Mouse (Mus musculus) forebrain, embryonic 11.5 days (tissue): ENCODE measurements at regions not wholly inside any gene's neighbourhood (a gene's known extent, or its start where the extent isn't known, plus 50 kb on each side); places are given as distances from the start of the nearest gene placed in this dataset.

Experiments
- ATAC-seq: fragments of 200-750 bp; cut with Nextera tagmentation; replicated peaks from 2 replicates; pipeline ENCODE4 v1.8.0; 2017; ENCODE audit warnings: moderate TSS enrichment; ENCODE audit not compliant: low FRiP score
- DNase-seq: peaks from one replicate; pipeline ENCODE4 v3.0.0-alpha.2; 2017; ENCODE audit warnings: low spot score
- H3K27ac ChIP-seq: fragments of 300-500 bp; sonication (generic); 2 replicates; pipeline ENCODE4 v1.5.1; 2014; ENCODE audit warnings: low read depth, low read length
- H3K27me3 ChIP-seq: fragments of 300-500 bp; sonication (generic); 2 replicates; pipeline ENCODE4 v1.6.1; 2014; ENCODE audit warnings: mild to moderate bottlenecking, low read length, mixed read lengths; ENCODE audit not compliant: control insufficient read depth, insufficient read depth
- H3K36me3 ChIP-seq: fragments of 300-500 bp; sonication (generic); 2 replicates; pipeline ENCODE4 v1.6.1; 2014; ENCODE audit warnings: mild to moderate bottlenecking, low read length, moderate library complexity, mixed read lengths; ENCODE audit not compliant: control insufficient read depth, insufficient read depth
- H3K4me1 ChIP-seq: fragments of 300-500 bp; sonication (generic); replicated peaks from 2 replicates; pipeline ENCODE4 v1.6.1; 2014; ENCODE audit warnings: low read length, mixed read lengths; ENCODE audit not compliant: control insufficient read depth, insufficient read depth
- H3K4me2 ChIP-seq: fragments of 300-500 bp; sonication (generic); 2 replicates; pipeline ENCODE4 v1.6.1; 2014; ENCODE audit warnings: low read depth, mild to moderate bottlenecking, low read length, moderate library complexity, mixed read lengths; ENCODE audit not compliant: severe bottlenecking
- H3K4me3 ChIP-seq: fragments of 300-500 bp; sonication (generic); 2 replicates; pipeline ENCODE4 v1.5.1; 2014; ENCODE audit warnings: low read depth, low read length
- H3K9ac ChIP-seq: fragments of 300-500 bp; sonication (generic); 2 replicates; pipeline ENCODE4 v1.6.1; 2014; ENCODE audit warnings: low read length
- H3K9me3 ChIP-seq: fragments of 300-500 bp; sonication (generic); 2 replicates; pipeline ENCODE4 v1.6.1; 2016; ENCODE audit warnings: low read length, mixed read lengths; ENCODE audit not compliant: control insufficient read depth
- WGBS: fragments of 180-500 bp; shearing (Covaris S2); extraction: QIAGEN DNeasy Blood & Tissue Kit; methylation state at CpG from one replicate; pipeline ENCODE4 v1.1.7; 2014; 5-methylcytosine and 5-hydroxymethylcytosine counted together

DNA sequence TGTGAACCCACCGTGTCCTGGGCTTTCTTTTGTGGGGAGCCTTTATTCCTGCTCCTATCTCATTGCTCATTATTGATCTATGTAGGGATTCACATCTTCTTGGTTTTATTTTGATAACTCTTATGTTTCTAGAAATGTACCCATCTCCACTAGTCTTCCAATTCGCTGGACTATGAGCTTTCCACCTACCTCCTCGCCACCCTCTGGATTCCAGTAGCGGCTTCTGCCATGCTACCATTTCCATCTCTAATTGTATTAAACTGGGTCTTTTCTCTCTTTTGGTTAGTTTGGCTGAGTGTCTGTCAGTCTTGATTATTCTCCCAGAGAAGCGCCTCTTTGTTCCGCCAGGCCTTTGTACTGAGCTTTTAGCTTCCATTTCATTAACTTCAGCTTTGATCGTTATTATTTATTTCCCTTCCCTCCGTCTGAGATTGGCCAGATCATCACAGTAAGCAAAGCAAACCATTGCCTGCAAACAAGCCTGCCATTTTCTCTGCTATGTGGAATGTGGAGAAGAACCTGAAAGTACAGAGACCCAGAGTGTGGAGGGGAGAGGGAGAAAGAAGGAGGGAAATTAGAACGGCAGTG is 213.2 kb upstream of the Pabpc6 start:
- Histone ChIP-seq H3K4me2 (no peak overlapping the region), H3K4me1 (peaks cover 7% of the 10 kb centered on the region; the same call in 1 of the 2 replicates), H3K9ac (no peak overlapping the region), H3K36me3 (no peaks in the 10 kb centered on the region), H3K27ac (no peak overlapping the region), H3K27me3 (no peaks in the 10 kb centered on the region), H3K4me3 (no peak overlapping the region), H3K9me3 (no peaks in the 10 kb centered on the region)
- ATAC-seq (no peak), DNase-seq (peak; percentile 47)
- 19% methylated on average over 9 of the region's 9 CpGs for WGBS

DNA sequence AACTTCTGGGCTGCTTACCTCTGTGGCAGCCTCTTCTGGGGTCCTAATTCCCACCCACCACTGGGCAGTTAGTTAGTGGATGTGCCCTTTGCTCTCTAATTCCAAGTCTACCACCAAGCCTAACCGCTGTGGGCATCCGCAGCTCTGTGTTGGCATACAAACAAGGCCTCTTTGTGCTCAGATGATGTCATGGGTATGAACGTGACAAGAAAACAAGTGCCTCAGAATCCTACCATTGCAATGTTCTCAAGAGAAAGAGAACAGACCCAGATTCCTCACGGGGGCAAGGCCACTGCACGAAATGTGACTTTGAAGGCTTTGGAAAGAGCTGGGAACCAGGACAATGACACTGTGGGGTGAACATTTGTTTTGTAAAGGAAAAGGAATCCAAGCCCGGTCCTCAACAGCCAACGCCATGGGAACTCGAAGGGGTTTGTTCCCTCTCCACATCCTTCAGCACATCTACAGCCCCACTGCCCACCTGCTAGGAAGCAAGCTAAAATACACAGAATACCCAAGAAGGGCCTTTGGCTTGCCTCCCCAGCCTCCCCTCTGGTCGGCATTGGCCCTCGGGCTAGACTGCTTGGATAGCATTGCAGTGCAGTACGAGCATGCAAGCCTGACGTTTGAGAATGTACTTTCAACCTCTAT is 210.2 kb upstream of the Pabpc6 start:
- no peaks in the 10 kb centered on the region for H3K27me3 ChIP-seq
- ATAC-seq = peak; percentile 86

DNA sequence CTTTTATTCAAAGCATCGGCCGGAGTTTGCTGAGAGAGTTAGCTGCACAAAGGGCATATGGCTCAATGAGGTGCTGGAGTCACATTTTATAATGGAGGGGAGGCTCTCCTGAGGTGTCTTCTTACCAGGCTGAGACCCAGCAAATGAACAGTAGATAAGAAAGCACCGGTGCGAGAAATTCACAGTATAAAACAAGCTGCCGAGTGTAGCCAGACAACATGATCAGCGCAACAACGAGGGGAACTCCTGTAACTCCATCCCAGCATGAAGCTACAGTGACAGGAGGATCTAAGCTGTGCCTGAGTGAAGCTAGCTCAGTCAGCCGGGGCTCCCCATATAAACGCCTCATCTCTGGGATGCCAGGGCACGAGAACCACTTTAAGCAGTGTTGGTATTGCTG is 204.2 kb upstream of the Pabpc6 start:
- ATAC-seq (no peak), DNase-seq (no peak)
- Histone ChIP-seq H3K4me3 (no peak overlapping the region), H3K9ac (no peak overlapping the region), H3K9me3 (no peaks in the 10 kb centered on the region), H3K36me3 (no peaks in the 10 kb centered on the region), H3K27ac (no peak overlapping the region), H3K27me3 (no peaks in the 10 kb centered on the region), H3K4me2 (no peak overlapping the region), H3K4me1 (no peaks in the 10 kb centered on the region)
- 67% methylated on average over 10 of the region's 10 CpGs for WGBS

More for the DNA sequence above, 210.2 kb upstream of the Pabpc6 start:
- WGBS = 48% methylated on average over 12 of the region's 12 CpGs
- Histone ChIP-seq H3K4me1 (peaks cover 7% of the 10 kb centered on the region; the same call in 1 of the 2 replicates), H3K4me2 (no peak overlapping the region), H3K27ac (peak overlapping the region; percentile 71), H3K9me3 (no peaks in the 10 kb centered on the region), H3K36me3 (no peaks in the 10 kb centered on the region), H3K4me3 (no peak overlapping the region), H3K9ac (no peak overlapping the region)
- DNase-seq = no peak

DNA sequence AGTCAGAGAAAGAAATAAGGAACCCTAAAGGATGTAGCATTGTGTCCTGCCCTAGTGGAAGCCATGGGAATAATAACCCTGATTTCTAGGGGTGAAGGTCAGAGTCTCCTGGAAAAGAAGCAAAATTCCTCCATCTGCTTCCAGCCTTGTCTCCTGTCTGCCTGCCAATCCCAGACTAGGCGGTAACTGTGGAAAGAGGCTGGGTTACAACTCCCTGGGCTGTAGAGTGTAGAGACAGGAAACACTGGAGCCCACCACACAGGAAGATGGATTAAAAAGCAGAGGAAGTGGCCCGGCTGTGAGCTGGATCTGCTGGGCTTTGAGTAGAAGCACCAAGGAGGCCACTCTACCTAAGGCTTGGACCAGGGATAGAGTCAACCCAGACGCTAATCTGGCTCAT is 200.7 kb upstream of the Pabpc6 start:
- Histone ChIP-seq H3K4me3 (no peak overlapping the region), H3K27me3 (no peaks in the 10 kb centered on the region), H3K36me3 (no peaks in the 10 kb centered on the region), H3K9me3 (no peaks in the 10 kb centered on the region), H3K9ac (no peak overlapping the region), H3K4me2 (no peak overlapping the region), H3K4me1 (no peaks in the 10 kb centered on the region), H3K27ac (no peak overlapping the region)
- no peak for ATAC-seq
- 85% methylated on average over 3 of the region's 3 CpGs for WGBS
- no peak for DNase-seq

DNA sequence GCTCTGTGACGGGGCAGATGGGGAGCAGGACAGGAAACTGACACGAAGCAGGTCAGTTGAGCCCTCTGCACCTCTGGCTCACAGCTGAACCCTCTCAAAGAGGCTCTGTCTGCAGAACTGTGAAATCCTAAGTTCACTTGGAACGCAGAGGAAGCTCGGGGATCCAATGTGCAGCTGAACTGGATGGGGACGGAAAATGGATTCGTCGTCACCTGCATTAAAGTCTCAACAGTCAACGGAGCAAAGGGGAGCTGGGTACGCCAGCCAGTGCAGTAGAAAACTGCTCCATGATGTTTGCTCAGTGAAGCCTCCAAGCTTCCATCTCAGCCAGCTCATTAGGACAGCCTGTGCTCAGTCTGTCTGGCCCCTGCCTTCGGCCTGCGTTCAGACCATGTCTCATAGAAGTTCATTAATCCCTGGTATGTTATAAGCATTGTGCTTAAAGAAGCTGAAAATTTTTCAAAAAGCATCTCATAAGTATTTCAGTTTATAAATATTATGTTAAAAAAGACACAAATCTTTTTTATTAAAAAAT is 199.3 kb upstream of the Pabpc6 start:
- DNase-seq (no peak), ATAC-seq (no peak)
- Histone ChIP-seq H3K9me3 (no peaks in the 10 kb centered on the region), H3K4me3 (no peak overlapping the region), H3K9ac (no peak overlapping the region), H3K27me3 (no peaks in the 10 kb centered on the region), H3K4me1 (no peaks in the 10 kb centered on the region), H3K27ac (no peak overlapping the region), H3K36me3 (no peaks in the 10 kb centered on the region), H3K4me2 (no peak overlapping the region)
- 89% methylated on average over 11 of the region's 11 CpGs for WGBS

DNA sequence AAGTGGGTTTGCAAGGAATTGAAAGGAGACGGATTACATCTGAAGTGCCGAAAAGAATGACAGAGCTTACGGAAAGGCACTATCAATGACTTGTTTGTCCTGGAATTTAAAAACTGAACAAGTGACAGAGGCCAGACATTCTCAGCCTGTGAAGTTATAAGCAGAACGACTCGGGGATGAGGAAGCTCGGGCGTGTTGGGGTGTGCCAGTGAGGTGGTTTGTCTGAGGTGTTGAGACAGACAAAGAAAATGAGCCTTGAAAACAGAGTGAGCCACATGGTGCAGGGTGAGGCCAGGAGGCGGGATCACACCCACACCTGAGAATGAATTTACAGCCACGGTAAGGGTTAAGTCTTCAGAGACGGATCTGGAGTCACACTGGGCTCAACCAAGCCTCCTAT is 194.7 kb upstream of the Pabpc6 start:
- Histone ChIP-seq H3K36me3 (no peaks in the 10 kb centered on the region), H3K4me1 (no peaks in the 10 kb centered on the region), H3K4me2 (no peak overlapping the region), H3K27me3 (no peaks in the 10 kb centered on the region), H3K9me3 (no peaks in the 10 kb centered on the region), H3K4me3 (no peak overlapping the region), H3K27ac (no peak overlapping the region), H3K9ac (no peak overlapping the region)
- no peak for ATAC-seq
- 80% methylated on average over 10 of the region's 10 CpGs for WGBS
- DNase-seq = no peak

DNA sequence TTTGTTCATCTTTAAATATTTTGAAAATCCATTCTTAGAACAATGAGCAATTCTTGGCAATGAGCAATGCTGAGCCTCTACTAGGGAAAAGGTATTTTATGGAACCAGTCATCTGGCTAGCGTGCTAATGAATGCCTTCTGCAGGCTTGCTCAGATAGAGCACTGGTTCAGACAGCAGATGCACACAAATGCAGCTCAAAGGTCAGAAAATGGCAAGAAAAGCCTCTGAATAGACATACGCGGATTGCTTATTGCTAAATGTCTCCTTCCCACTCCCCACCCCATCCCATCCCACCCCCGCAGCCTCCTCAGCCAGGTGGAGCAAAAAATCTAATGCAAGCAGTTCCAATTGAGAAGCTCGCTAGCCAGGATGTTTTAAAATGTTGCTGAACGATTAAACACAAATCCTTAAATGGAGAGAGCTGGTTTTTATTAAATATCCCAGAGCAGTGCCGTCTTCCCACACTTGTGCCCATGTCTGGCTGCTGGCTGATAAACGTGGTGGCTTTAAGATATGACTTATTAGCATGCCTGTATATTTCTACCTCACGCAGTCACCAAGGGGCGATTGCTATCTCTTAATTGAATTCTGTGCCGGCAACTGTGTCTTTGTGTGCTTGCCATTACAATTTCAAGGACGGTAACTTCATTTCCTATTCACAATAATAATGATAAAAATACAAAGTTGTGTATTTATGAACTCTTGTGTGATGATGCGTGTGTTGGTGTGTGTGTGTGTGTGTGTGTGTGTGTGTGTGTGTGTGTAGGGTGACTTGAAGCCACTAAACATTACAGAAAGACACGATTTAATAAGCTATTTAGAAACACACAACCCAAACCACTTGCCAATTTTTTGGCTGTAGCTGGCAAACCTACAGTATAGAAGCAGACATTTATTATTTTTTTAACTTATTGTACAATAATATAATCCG is 192.7 kb upstream of the Pabpc6 start:
- H3K4me2 ChIP-seq = no peak overlapping the region
- no peak overlapping the region for H3K9ac ChIP-seq
- no peaks in the 10 kb centered on the region for H3K36me3 ChIP-seq
- no peaks in the 10 kb centered on the region for H3K9me3 ChIP-seq
- H3K27me3 ChIP-seq = no peaks in the 10 kb centered on the region
- no peak overlapping the region for H3K4me3 ChIP-seq
- DNase-seq (no peak), ATAC-seq (no peak)
- 78% methylated on average over 15 of the region's 15 CpGs for WGBS
- H3K4me1 ChIP-seq = no peaks in the 10 kb centered on the region
- H3K27ac ChIP-seq = no peak overlapping the region

DNA sequence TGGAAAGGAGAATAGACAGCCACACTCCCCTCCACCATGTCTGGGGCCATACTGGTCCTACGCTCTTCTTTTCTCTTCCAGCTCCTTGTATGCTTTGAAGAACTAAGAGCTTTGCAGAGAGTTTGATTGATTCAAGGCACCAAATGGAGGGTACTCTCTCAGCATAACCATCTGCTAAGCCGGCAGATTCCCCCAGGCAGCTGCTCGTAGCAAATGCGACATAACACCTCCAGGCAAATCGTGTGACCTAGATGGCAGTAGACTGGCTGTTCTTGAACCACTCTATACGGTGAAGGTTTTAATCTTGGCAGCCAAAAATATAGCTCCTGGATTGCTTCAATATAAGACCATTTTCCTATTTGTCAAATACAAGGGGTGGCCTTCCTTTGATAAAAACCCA is 191.8 kb upstream of the Pabpc6 start:
- Histone ChIP-seq H3K4me2 (no peak overlapping the region), H3K27me3 (no peaks in the 10 kb centered on the region), H3K4me1 (no peaks in the 10 kb centered on the region), H3K36me3 (no peaks in the 10 kb centered on the region), H3K9me3 (peaks cover 4% of the 10 kb centered on the region; the same call in 1 of the 2 replicates), H3K27ac (no peak overlapping the region), H3K9ac (no peak overlapping the region), H3K4me3 (no peak overlapping the region)
- WGBS = 92% methylated on average over 6 of the region's 6 CpGs
- ATAC-seq = no peak
- DNase-seq = no peak
